Mouse (Mus musculus): ENCODE data around the gene Gm21983. TPM values are rescaled to one million over a fixed set of nuclear protein-coding genes. Genes with fewer than 3 reads are reported as not detected.

The Gm21983 gene
- polyA plus RNA-seq, 1 experiment from 2014 or later, result 0.20 TPM

GRCm38 (mm10) chr7:27133757-27134156, 47.1 kb downstream of the Gm21983 start:
- DNase-seq (ENCODE audit: low spot score), result no peak
- no peak overlapping the region for H3K4me3 ChIP-seq
- WGBS, result 84% methylated on average over 4 of the region's 4 CpGs
- no peaks in the 10 kb centered on the region for H3K27me3 ChIP-seq (ENCODE audit: insufficient read depth, poor library complexity, severe bottlenecking)
- H3K4me1 ChIP-seq (replicated peaks), result no peaks in the 10 kb centered on the region
- peaks cover 7% of the 10 kb centered on the region; the same call in 1 of the 2 replicates for H3K9me3 ChIP-seq
- no peaks in the 10 kb centered on the region for H3K36me3 ChIP-seq
- no peak overlapping the region for H3K27ac ChIP-seq

- H3K4me3 ChIP-seq, result no peak overlapping the region
- DNase-seq (ENCODE audit: low spot score), result no peak
- 80% methylated on average over 12 of the region's 12 CpGs for WGBS
These were observed 47.7 kb downstream of the Gm21983 start for GRCm38 (mm10) chr7:27133156-27133555.

DNA sequence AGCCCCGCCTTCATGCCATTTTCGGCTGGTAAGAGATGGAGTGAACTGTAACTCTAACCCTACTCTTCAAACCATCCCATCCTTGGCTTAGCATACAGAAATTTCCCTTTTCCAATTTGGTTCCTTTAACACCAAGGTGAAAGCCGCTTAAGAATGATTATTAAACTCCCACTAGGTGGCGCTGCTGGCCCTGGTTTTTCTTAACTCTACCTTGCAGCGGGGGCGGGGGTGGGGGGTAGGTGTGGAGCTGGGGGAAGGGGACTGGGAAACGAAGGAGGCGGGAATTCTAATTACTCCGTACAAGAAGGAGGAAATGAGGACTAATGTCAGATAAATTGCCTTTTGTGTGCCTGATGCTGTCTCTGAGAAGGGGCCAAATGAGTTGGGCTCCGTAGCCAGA, 48.3 kb downstream of the Gm21983 start:
- no peak overlapping the region for H3K27ac ChIP-seq
- peaks cover 7% of the 10 kb centered on the region; the same call in 1 of the 2 replicates for H3K9me3 ChIP-seq
- no peaks in the 10 kb centered on the region for H3K4me1 ChIP-seq (replicated peaks)
- no peaks in the 10 kb centered on the region for H3K27me3 ChIP-seq (ENCODE audit: insufficient read depth, poor library complexity, severe bottlenecking)
- no peaks in the 10 kb centered on the region for H3K36me3 ChIP-seq
- peak; percentile 46 for DNase-seq (ENCODE audit: low spot score)
- H3K4me3 ChIP-seq, result no peak overlapping the region
- whole genome bisulfite sequencing, result 21% methylated on average over 10 of the region's 10 CpGs

More at GRCm38 (mm10) chr7:27133156-27133555, 47.7 kb downstream of the Gm21983 start:
- Histone ChIP-seq H3K4me1 (replicated peaks) (no peaks in the 10 kb centered on the region), H3K36me3 (no peaks in the 10 kb centered on the region), H3K27me3 (ENCODE audit: insufficient read depth, poor library complexity, severe bottlenecking) (no peaks in the 10 kb centered on the region), H3K9me3 (peaks cover 7% of the 10 kb centered on the region; the same call in 1 of the 2 replicates), H3K27ac (no peak overlapping the region)

DNA sequence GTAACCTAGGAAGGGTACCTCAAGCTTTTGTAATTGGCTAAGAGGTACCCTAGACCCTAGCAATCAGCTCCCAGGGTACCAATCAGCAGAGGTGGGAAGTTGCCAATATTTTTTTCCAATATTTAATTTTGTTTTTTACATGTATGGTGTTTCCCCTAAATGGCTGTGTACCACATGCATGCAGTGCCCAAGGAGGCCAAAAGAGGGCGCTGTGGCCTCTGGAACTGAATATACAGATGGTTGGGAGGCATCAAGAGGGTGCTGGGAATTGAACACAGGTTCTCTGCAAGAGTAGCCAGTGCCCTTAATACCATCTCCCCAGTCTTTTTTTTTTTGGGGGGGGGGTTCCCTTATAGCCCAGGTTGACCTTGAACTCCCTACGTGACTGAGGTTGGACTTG, 49.5 kb downstream of the Gm21983 start:
- WGBS, result 63% methylated on average over 2 of the region's 2 CpGs
- Histone ChIP-seq H3K27me3 (ENCODE audit: insufficient read depth, poor library complexity, severe bottlenecking) (no peaks in the 10 kb centered on the region), H3K4me1 (replicated peaks) (no peaks in the 10 kb centered on the region), H3K36me3 (no peaks in the 10 kb centered on the region), H3K27ac (no peak overlapping the region), H3K4me3 (no peak overlapping the region), H3K9me3 (peaks cover 7% of the 10 kb centered on the region; the same call in 1 of the 2 replicates)
- no peak for DNase-seq (ENCODE audit: low spot score)

DNA sequence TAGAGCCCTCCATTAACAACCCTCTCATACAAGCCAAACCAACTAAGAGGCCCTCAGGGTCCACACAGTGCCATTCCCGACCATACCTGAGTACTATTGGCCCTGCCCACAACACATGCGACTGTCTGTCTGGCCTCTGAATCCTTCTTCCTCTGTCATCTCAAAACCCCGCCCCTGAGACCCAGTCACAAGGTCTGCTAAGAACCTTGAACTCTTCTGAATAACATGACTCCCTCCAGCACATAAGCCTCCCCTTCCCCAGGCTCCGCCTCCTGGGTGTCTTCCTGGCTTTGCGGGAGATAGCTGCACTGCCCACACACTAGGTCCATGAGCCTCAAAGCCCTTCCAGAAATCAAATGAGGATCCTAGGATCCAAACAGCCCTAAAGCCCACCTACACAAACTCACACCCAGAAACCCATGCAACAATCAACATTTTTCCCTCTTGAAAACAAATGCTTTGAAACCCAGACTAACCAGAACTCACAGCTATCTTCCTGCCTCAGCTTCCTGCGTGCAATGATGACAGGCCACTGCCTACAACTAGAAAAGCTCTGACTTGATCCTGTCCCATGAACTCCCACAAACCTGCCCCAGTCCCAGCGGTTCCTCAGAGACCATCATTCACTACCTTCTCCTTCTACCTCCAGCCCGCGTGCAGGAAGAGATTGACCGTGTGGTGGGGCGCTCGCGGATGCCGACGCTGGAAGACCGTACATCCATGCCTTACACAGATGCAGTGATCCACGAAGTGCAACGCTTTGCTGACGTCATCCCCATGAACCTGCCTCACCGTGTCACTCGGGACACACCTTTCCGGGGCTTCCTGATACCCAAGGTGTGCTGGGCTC, 50.1 kb downstream of the Gm21983 start:
- Histone ChIP-seq H3K4me1 (replicated peaks) (no peaks in the 10 kb centered on the region), H3K27me3 (ENCODE audit: insufficient read depth, poor library complexity, severe bottlenecking) (no peaks in the 10 kb centered on the region), H3K9me3 (peaks cover 7% of the 10 kb centered on the region; the same call in 1 of the 2 replicates), H3K36me3 (no peaks in the 10 kb centered on the region), H3K4me3 (no peak overlapping the region), H3K27ac (no peak overlapping the region)
- WGBS, result 90% methylated on average over 22 of the region's 22 CpGs
- no peak for DNase-seq (ENCODE audit: low spot score)

GRCm38 (mm10) chr7:27129811-27130210, 51.1 kb downstream of the Gm21983 start:
- Histone ChIP-seq H3K27ac (no peak overlapping the region), H3K4me3 (no peak overlapping the region), H3K4me1 (replicated peaks) (no peaks in the 10 kb centered on the region), H3K9me3 (peaks cover 5% of the 10 kb centered on the region; the same call in 1 of the 2 replicates), H3K36me3 (no peaks in the 10 kb centered on the region), H3K27me3 (ENCODE audit: insufficient read depth, poor library complexity, severe bottlenecking) (no peaks in the 10 kb centered on the region)
- 91% methylated on average over 12 of the region's 12 CpGs for WGBS
- DNase-seq (ENCODE audit: low spot score), result no peak

- no peak overlapping the region for H3K4me3 ChIP-seq
- H3K27me3 ChIP-seq (ENCODE audit: insufficient read depth, poor library complexity, severe bottlenecking), result no peaks in the 10 kb centered on the region
- peaks cover 5% of the 10 kb centered on the region; the same call in 1 of the 2 replicates for H3K9me3 ChIP-seq
- WGBS, result 90% methylated on average over 13 of the region's 13 CpGs
- DNase-seq (ENCODE audit: low spot score), result no peak
- no peaks in the 10 kb centered on the region for H3K4me1 ChIP-seq (replicated peaks)
- no peak overlapping the region for H3K27ac ChIP-seq
- no peaks in the 10 kb centered on the region for H3K36me3 ChIP-seq
These were observed 51.9 kb downstream of the Gm21983 start for GRCm38 (mm10) chr7:27128946-27129345.

- WGBS, result 51% methylated on average over 3 of the region's 3 CpGs
- Histone ChIP-seq H3K4me3 (no peak overlapping the region), H3K36me3 (no peaks in the 10 kb centered on the region), H3K27ac (no peak overlapping the region), H3K27me3 (ENCODE audit: insufficient read depth, poor library complexity, severe bottlenecking) (no peaks in the 10 kb centered on the region), H3K4me1 (replicated peaks) (no peaks in the 10 kb centered on the region), H3K9me3 (peaks cover 5% of the 10 kb centered on the region; the same call in 1 of the 2 replicates)
- DNase-seq (ENCODE audit: low spot score), result peak; percentile 20
These were observed 52.7 kb downstream of the Gm21983 start for GRCm38 (mm10) chr7:27128162-27128561.

GRCm38 (mm10) chr7:27124969-27125368, 55.9 kb downstream of the Gm21983 start:
- Histone ChIP-seq H3K9me3 (0 out of 2 replicates have a peak, but pooled peaks cover 2% of the 10 kb centered on the region), H3K4me3 (no peak overlapping the region), H3K36me3 (no peaks in the 10 kb centered on the region), H3K27me3 (ENCODE audit: insufficient read depth, poor library complexity, severe bottlenecking) (no peaks in the 10 kb centered on the region), H3K4me1 (replicated peaks) (no peaks in the 10 kb centered on the region), H3K27ac (no peak overlapping the region)
- WGBS, result 90% methylated on average over 4 of the region's 4 CpGs
- no peak for DNase-seq (ENCODE audit: low spot score)

GRCm38 (mm10) chr7:27124305-27124832, 56.5 kb downstream of the Gm21983 start:
- no peak overlapping the region for H3K4me3 ChIP-seq
- no peaks in the 10 kb centered on the region for H3K9me3 ChIP-seq
- no peaks in the 10 kb centered on the region for H3K4me1 ChIP-seq (replicated peaks)
- WGBS, result 80% methylated on average over 5 of the region's 5 CpGs
- no peaks in the 10 kb centered on the region for H3K36me3 ChIP-seq
- no peaks in the 10 kb centered on the region for H3K27me3 ChIP-seq (ENCODE audit: insufficient read depth, poor library complexity, severe bottlenecking)
- no peak for DNase-seq (ENCODE audit: low spot score)
- no peak overlapping the region for H3K27ac ChIP-seq

DNA sequence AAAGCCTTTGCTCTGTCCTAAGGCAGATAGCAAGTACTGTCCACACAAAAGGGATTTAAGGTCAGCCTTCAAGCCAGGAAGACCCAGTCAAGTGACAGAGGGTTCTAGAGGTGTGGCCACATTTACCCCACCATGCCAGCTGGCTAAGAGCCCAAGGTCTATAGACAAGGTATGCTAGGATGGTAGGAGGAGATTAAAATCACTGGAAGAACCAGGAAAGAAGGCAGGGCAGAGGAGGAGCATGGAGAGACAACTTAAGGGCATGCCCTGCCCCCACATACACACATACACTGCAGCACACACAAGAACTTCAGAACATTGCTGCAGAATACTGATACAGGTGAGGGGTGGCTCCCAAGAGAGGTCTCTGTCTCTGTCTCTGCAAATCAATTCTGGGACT, 61.2 kb downstream of the Gm21983 start, which contains the start of gene Cyp2f2:
Cyp2f2 (plus strand) TSS at position 234 of the 400 bp plus-strand sequence.
- Histone ChIP-seq H3K9me3 (no peaks in the 10 kb centered on the region), H3K4me1 (replicated peaks) (no peaks in the 10 kb centered on the region), H3K4me3 (no peak within 1 kb of the TSS), H3K27me3 (ENCODE audit: insufficient read depth, poor library complexity, severe bottlenecking) (no peaks in the 10 kb centered on the region), H3K27ac (no peak within 1 kb of the TSS), H3K36me3 (no peaks in the 10 kb centered on the region)
- no peak for DNase-seq (ENCODE audit: low spot score)
